Mouse (Mus musculus) neural tube, embryonic 13.5 days (tissue): Measurements from ENCODE around the gene Adtrp. TPM values are rescaled to one million over a fixed set of nuclear protein-coding genes. Genes with fewer than 3 reads are reported as not detected.

ENCODE experiments used
- ATAC-seq: fragments of 200-750 bp; cut with Nextera tagmentation; 2 replicates; pipeline ENCODE4 v1.8.0; 2017; ENCODE audit warnings: low read depth, mild to moderate bottlenecking, moderate TSS enrichment, moderate library complexity
- H3K27ac ChIP-seq: fragments of 300-500 bp; sonication (generic); replicated peaks from 2 replicates; pipeline ENCODE4 v1.5.1; 2015; ENCODE audit warnings: moderate library complexity, mild to moderate bottlenecking, inconsistent platforms
- H3K27me3 ChIP-seq: fragments of 300-500 bp; sonication (generic); 2 replicates; pipeline ENCODE4 v1.6.1; 2015; ENCODE audit warnings: mild to moderate bottlenecking, inconsistent platforms
- H3K36me3 ChIP-seq: fragments of 300-500 bp; sonication (generic); 2 replicates; pipeline ENCODE4 v1.6.1; 2015; ENCODE audit warnings: mild to moderate bottlenecking, inconsistent platforms
- H3K4me1 ChIP-seq: fragments of 300-500 bp; sonication (generic); replicated peaks from 2 replicates; pipeline ENCODE4 v1.6.1; 2015; ENCODE audit warnings: inconsistent platforms
- H3K4me2 ChIP-seq: fragments of 300-500 bp; sonication (generic); 2 replicates; pipeline ENCODE4 v1.6.1; 2015; ENCODE audit warnings: inconsistent platforms, mild to moderate bottlenecking, moderate library complexity
- H3K4me3 ChIP-seq: fragments of 300-500 bp; sonication (generic); 2 replicates; pipeline ENCODE4 v1.5.1; 2015; ENCODE audit warnings: mild to moderate bottlenecking, inconsistent platforms
- H3K9ac ChIP-seq: fragments of 300-500 bp; sonication (generic); 2 replicates; pipeline ENCODE4 v1.6.1; 2015; ENCODE audit warnings: moderate library complexity, mild to moderate bottlenecking, inconsistent platforms
- H3K9me3 ChIP-seq: fragments of 300-500 bp; sonication (generic); 2 replicates; pipeline ENCODE4 v1.6.1; 2016; ENCODE audit warnings: inconsistent platforms
- WGBS: fragments of 180-500 bp; shearing (Covaris S2); methylation state at CpG from one replicate; pipeline ENCODE4 v1.1.7; 2015; 5-methylcytosine and 5-hydroxymethylcytosine counted together
- polyA plus RNA-seq: library from polyadenylated mRNA; unstranded; fragments of >200 nt; fragmentation: Nextera tagmentation; extraction: Ambion mirVana; gene quantifications from 2 replicates; pipeline ENCODE4 v1.2.1, GENCODE M21; 2015

Adtrp gene
- polyA plus RNA-seq, 1 experiment from 2014 or later = 1.5 TPM

DNA sequence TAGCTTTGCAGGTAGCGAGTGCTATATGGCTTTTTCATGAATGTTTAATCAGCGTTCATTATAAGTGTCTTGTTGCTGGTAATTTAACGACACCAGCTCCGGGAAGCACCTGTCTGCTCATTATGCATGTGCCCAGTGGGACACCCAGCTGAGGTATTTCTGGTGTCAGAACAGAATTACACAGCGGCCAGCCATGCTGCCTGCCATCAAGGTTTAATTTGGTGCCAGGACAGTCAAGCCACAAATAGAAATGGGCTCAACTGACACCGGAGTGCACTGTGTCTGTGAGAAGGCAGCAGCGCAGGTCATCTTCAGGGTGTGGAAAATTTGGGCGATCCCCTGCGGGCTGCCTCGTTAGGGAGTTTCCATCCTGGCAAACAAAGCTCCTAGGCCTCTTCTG, 87.0 kb downstream of the Adtrp start:
- H3K9ac ChIP-seq = no peak overlapping the region
- H3K9me3 ChIP-seq = no peaks in the 10 kb centered on the region
- ATAC-seq = peak; percentile 50; the same call in 1 of the 2 replicates
- WGBS = 29% methylated on average over 10 of the region's 10 CpGs
- no peaks in the 10 kb centered on the region for H3K27me3 ChIP-seq
- H3K27ac ChIP-seq = no peak overlapping the region
- no peak overlapping the region for H3K4me2 ChIP-seq
- H3K36me3 ChIP-seq = no peaks in the 10 kb centered on the region
- H3K4me3 ChIP-seq = no peak overlapping the region
- H3K4me1 ChIP-seq = peaks cover 27% of the 10 kb centered on the region

DNA sequence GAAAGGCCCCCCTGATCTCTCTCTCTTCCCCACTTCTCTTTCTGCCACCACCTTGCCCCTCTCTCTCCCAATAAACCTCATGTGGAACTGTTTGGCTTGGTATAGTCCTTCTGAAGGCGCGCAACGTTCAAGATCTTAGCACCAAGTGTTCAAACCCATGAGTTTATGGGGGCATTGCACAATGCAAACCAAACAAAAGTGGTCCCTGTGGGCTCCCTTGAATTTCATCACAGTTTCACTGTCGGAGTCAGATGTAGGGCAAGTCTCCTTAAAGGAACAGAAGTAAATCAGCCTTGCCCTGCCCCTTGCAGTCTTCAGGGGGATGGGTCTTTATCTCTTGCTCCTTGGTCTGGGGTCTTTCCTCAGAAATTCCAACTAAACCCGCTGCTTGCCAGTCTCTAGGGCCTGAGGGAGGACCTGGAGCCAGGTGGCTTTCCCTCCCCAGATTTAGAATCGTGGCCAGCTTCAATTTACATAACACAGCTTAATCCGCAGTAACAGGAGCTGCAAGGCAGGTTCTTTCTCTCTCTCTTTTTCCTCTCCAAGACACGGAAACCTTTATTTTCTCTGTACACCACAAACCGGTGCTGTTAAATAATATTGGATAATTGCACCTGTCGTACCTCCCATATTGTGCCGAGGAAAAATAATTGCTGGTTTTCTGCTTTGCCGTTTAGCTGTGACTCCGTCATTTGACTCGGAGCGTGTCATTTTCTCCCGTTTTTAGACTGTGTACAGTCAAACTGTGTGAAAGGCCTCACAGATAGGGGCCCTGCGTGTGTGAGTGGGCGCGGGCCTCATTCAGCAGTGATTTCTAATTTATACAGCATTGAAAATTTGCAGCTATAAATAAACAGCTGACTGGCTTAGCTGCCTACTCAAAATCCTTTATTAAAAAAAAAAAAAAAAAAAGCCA, 88.7 kb downstream of the Adtrp start:
- 44% methylated on average over 19 of the region's 19 CpGs for WGBS
- Histone ChIP-seq H3K4me3 (no peak overlapping the region), H3K27ac (peak overlapping the region; percentile 52; the same call in 1 of the 2 replicates), H3K36me3 (no peaks in the 10 kb centered on the region), H3K4me1 (peaks cover 27% of the 10 kb centered on the region), H3K9me3 (no peaks in the 10 kb centered on the region), H3K9ac (0 out of 2 replicates have a peak overlapping the region, but pooled peaks have one; percentile 43), H3K4me2 (no peak overlapping the region), H3K27me3 (no peaks in the 10 kb centered on the region)
- ATAC-seq = no peak

DNA sequence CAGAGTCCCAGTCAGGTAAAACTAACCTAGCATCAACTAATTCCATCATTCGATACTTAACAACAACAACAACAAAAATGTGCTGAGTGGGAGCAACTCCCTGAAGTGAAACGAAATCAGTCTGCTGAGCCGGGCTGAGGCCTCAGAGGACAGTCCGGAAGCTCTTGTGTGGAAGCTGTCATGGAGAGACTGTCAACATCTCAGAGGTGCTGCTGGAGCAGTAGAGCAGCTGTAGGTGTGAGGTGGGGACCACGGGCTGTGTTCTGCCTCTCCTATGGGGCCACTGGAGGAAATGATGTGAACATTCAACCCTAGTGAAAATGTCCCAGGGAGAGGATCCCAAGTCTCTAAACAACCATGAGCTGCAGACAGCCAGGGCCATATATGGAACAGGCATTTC, 94.4 kb downstream of the Adtrp start:
- H3K36me3 ChIP-seq = no peaks in the 10 kb centered on the region
- H3K4me2 ChIP-seq = no peak overlapping the region
- no peak for ATAC-seq
- no peaks in the 10 kb centered on the region for H3K27me3 ChIP-seq
- H3K27ac ChIP-seq = no peak overlapping the region
- H3K4me3 ChIP-seq = no peak overlapping the region
- 90% methylated on average over 5 of the region's 5 CpGs for WGBS
- H3K9me3 ChIP-seq = no peaks in the 10 kb centered on the region
- H3K4me1 ChIP-seq = no peaks in the 10 kb centered on the region
- no peak overlapping the region for H3K9ac ChIP-seq

- Histone ChIP-seq H3K4me1 (no peaks in the 10 kb centered on the region), H3K9me3 (no peaks in the 10 kb centered on the region), H3K36me3 (no peaks in the 10 kb centered on the region), H3K4me3 (no peak overlapping the region), H3K27me3 (no peaks in the 10 kb centered on the region), H3K9ac (no peak overlapping the region), H3K27ac (no peak overlapping the region), H3K4me2 (no peak overlapping the region)
- no peak for ATAC-seq
- WGBS = 55% methylated on average over 5 of the region's 5 CpGs
These were observed 97.0 kb downstream of the Adtrp start for GRCm38 (mm10) chr13:41750481-41750880.

GRCm38 (mm10) chr13:41748866-41749265, 98.6 kb downstream of the Adtrp start:
- Histone ChIP-seq H3K9me3 (no peaks in the 10 kb centered on the region), H3K4me3 (no peak overlapping the region), H3K36me3 (no peaks in the 10 kb centered on the region), H3K27me3 (no peaks in the 10 kb centered on the region), H3K27ac (no peak overlapping the region), H3K9ac (no peak overlapping the region), H3K4me1 (no peaks in the 10 kb centered on the region), H3K4me2 (no peak overlapping the region)
- WGBS = 87% methylated on average over 9 of the region's 9 CpGs
- no peak for ATAC-seq

GRCm38 (mm10) chr13:41747691-41748090, 99.8 kb downstream of the Adtrp start:
- Histone ChIP-seq H3K27me3 (no peaks in the 10 kb centered on the region), H3K27ac (no peak overlapping the region), H3K9me3 (no peaks in the 10 kb centered on the region), H3K4me3 (no peak overlapping the region), H3K4me1 (no peaks in the 10 kb centered on the region), H3K9ac (no peak overlapping the region), H3K36me3 (no peaks in the 10 kb centered on the region), H3K4me2 (no peak overlapping the region)
- WGBS = 67% methylated on average over 4 of the region's 4 CpGs
- ATAC-seq = no peak

GRCm38 (mm10) chr13:41746971-41747615, 100.4 kb downstream of the Adtrp start:
- no peak overlapping the region for H3K4me2 ChIP-seq
- no peak overlapping the region for H3K9ac ChIP-seq
- ATAC-seq = peak; percentile 23; the same call in 1 of the 2 replicates

DNA sequence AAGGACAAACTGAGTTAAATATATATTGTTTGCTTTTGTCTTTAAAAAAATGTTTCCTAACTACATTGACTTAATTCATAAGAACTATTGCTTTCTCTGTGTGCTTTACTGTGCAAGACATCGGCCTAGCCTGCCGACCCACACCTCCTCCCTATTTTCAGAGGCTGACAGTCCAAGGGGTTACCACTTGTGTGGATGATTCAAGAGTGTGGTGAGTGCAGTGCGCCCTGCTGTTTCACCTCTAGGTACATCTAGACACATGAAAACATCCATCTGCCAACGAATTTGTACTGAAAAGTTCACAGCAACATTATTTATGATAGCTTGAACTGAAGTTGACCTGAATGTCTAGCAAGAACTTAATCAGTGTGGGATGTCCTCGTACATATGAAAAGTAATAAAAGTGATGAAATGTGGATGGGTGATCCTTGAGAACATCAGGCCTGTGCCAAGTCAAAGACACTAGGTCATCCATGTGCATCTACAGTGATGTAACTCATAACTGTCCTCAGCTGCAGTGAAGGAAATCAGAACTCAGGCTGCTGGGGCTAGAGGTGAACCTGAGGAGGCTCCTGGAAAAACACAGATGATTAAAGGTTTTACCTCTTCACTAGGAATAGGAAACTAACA, 106.9 kb downstream of the Adtrp start:
- Histone ChIP-seq H3K27ac (no peak overlapping the region), H3K27me3 (no peaks in the 10 kb centered on the region), H3K4me2 (no peak overlapping the region), H3K9me3 (no peaks in the 10 kb centered on the region), H3K9ac (no peak overlapping the region), H3K4me1 (no peaks in the 10 kb centered on the region), H3K4me3 (no peak overlapping the region), H3K36me3 (no peaks in the 10 kb centered on the region)
- ATAC-seq = no peak
- WGBS = 76% methylated on average over 5 of the region's 5 CpGs

More at GRCm38 (mm10) chr13:41746971-41747615, 100.4 kb downstream of the Adtrp start:
- no peaks in the 10 kb centered on the region for H3K4me1 ChIP-seq
- H3K36me3 ChIP-seq = no peaks in the 10 kb centered on the region
- no peak overlapping the region for H3K27ac ChIP-seq
- H3K4me3 ChIP-seq = no peak overlapping the region
- no peaks in the 10 kb centered on the region for H3K27me3 ChIP-seq
- 65% methylated on average over 8 of the region's 8 CpGs for WGBS
- no peaks in the 10 kb centered on the region for H3K9me3 ChIP-seq

GRCm38 (mm10) chr13:41737628-41738309, 109.7 kb downstream of the Adtrp start:
- WGBS = 61% methylated on average over 10 of the region's 10 CpGs
- no peak overlapping the region for H3K4me2 ChIP-seq
- H3K9me3 ChIP-seq = no peaks in the 10 kb centered on the region
- ATAC-seq = no peak
- no peaks in the 10 kb centered on the region for H3K36me3 ChIP-seq
- no peak overlapping the region for H3K9ac ChIP-seq
- H3K27ac ChIP-seq = no peak overlapping the region
- no peak overlapping the region for H3K4me3 ChIP-seq
- no peaks in the 10 kb centered on the region for H3K27me3 ChIP-seq
- no peaks in the 10 kb centered on the region for H3K4me1 ChIP-seq

GRCm38 (mm10) chr13:41729660-41730059, 117.8 kb downstream of the Adtrp start:
- H3K4me2 ChIP-seq = no peak overlapping the region
- no peak overlapping the region for H3K4me3 ChIP-seq
- ATAC-seq = no peak
- H3K4me1 ChIP-seq = no peaks in the 10 kb centered on the region
- no peaks in the 10 kb centered on the region for H3K36me3 ChIP-seq
- H3K9me3 ChIP-seq = no peaks in the 10 kb centered on the region
- no peak overlapping the region for H3K27ac ChIP-seq
- WGBS = 92% methylated on average over 8 of the region's 8 CpGs
- H3K9ac ChIP-seq = no peak overlapping the region
- H3K27me3 ChIP-seq = no peaks in the 10 kb centered on the region

DNA sequence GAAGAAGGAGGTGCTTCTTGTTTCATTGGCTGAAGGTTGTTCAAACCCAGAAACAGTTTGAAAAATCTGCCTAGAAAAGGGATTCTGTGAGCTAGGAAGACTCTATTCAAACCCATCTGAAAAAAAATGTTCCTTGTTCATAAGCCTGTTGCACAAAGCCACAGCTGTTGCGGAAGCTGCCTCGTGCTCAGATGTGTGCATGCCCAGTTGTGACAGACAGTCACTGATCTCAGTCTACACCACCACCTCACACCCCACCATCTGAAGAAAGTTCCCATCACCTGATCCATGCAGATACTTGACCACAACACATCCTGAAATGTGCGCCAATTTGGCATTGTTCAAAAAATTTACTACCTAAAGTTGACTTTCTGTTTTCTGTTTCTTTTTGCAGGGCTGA, 119.7 kb downstream of the Adtrp start:
- Histone ChIP-seq H3K4me2 (no peak overlapping the region), H3K36me3 (no peaks in the 10 kb centered on the region), H3K4me3 (no peak overlapping the region), H3K9me3 (no peaks in the 10 kb centered on the region), H3K4me1 (no peaks in the 10 kb centered on the region), H3K27me3 (no peaks in the 10 kb centered on the region), H3K27ac (no peak overlapping the region), H3K9ac (no peak overlapping the region)
- no peak for ATAC-seq
- WGBS = 87% methylated on average over 3 of the region's 3 CpGs

DNA sequence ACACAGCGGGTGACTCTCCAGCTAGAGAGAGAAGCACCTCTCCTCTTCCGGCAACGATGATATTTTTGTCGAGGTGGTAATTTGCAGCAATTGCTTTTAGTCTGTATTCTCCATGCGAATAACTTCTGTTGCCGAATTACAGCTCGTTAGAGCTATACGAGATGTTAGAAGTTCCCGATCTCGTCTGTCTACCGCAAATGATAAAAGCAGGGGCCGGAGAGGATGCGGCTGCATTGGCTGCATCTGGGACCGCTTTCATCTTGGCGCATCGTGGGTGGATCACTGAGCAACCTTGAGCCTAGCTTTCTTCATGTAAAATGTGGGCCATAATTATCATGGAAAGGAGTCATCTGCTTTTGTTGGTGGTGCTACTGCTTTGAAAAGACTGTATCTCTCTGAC, 128.2 kb downstream of the Adtrp start:
- Histone ChIP-seq H3K4me2 (no peak overlapping the region), H3K27ac (no peak overlapping the region), H3K4me1 (no peaks in the 10 kb centered on the region), H3K36me3 (no peaks in the 10 kb centered on the region), H3K27me3 (no peaks in the 10 kb centered on the region), H3K9me3 (no peaks in the 10 kb centered on the region), H3K4me3 (no peak overlapping the region), H3K9ac (no peak overlapping the region)
- no peak for ATAC-seq
- WGBS = 91% methylated on average over 16 of the region's 16 CpGs
